Mouse (Mus musculus) erythroid progenitor cell, adult 5-6 weeks (primary cell): Measurements from ENCODE around the gene Sin3b. TPM values are rescaled to one million over a fixed set of nuclear protein-coding genes. Genes with fewer than 3 reads are reported as not detected.

Experiments used
- ATAC-seq: replicated peaks from 2 replicates; pipeline ENCODE4 v1.8.0; 2016; ENCODE audit warnings: moderate number of reproducible peaks, mild to moderate bottlenecking, moderate TSS enrichment, inconsistent platforms; ENCODE audit not compliant: poor library complexity, low FRiP score, severe bottlenecking
- total RNA-seq, 2 experiments: library from RNA; stranded (forward) in 1 of 2; stranded (reverse) in 1 of 2; fragments of 150-400 nt in 1 of 2; fragments of 186-747, 209-891 nt in 1 of 2; gene quantifications; 2 replicates each; pipeline versions ENCODE4 v1.2.3 to v1.2.4; 2015 to 2017; ENCODE audit warnings: low replicate concordance in 2 of 2

The Sin3b gene
- total RNA-seq, 2 experiments from 2014 or later: 13.8 to 19.5 TPM

- no peak for ATAC-seq
Measured at GRCm38 (mm10) chr8:72751126-72751525, 28.0 kb downstream of the Sin3b start.

GRCm38 (mm10) chr8:72752289-72752688 is 29.2 kb downstream of the Sin3b start:
- no peak for ATAC-seq

GRCm38 (mm10) chr8:72753165-72753564 is 30.1 kb downstream of the Sin3b start:
- no peak for ATAC-seq

DNA sequence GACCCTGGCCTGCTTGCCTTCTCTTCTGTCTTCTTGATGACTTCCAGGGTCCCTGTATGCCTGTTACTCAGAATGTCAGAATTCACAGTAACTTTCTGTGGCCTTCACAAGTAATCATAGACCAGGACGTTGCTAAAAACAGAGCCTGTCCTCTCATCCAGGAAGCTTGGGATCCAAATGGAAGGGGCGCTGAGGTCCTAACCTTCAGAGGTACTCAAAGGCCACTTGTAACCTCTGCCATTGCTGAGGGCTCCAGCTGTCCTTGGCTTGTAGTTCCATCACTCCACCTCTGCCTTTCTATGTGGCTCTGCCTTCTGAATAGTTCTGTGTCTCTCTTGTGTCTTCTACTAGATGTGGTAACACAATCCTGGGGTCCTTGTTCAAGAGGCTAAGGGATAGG is 30.7 kb downstream of the Sin3b start:
- ATAC-seq: no peak

DNA sequence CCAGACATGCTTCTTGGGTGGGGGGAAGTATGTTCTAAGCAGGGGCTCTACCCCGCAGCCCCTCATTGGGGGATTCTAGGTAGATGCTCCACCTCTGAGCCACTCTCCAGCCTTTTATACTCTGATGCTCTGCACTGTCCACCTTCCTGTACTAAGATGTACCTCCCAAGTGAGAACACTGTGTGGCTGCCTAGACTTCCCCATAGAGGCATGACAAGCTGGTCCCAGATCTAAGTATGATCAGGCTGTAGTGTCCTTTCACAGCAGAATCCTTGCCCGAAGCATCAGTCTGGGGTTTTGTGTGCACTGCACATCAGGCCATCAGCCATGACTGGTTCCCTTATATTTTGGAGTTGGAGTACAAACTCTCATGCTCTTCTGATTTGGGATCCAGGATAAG is 32.9 kb downstream of the Sin3b start:
- ATAC-seq: no peak

GRCm38 (mm10) chr8:72756771-72757390 is 33.8 kb downstream of the Sin3b start:
- peak; percentile 36; the same call in 1 of the 2 replicates for ATAC-seq

GRCm38 (mm10) chr8:72757426-72758195 is 34.5 kb downstream of the Sin3b start:
- ATAC-seq: 0 out of 2 replicates have a peak, but pooled peaks have one; percentile 10

- no peak for ATAC-seq
Measured at GRCm38 (mm10) chr8:72758310-72758709, 35.2 kb downstream of the Sin3b start.

DNA sequence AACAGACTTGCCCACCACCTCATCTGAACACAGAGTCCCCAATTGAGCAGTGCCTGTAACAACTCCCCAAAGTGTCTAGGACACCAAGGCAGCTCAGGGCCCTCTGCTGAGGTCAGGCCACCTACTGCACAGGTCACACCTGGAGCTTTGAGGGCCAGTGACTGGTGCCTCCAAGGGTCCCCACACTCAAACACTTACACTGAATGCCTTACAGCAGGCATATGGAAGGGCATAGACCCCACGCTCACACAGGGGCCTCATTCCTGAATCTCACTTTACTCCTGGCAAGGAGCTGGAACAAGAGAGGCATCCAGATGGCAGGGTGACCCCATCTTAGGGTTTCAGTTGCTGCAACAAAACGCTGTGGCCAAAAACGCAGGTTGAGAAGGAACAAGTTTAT is 37.1 kb downstream of the Sin3b start:
- ATAC-seq: no peak

GRCm38 (mm10) chr8:72761322-72762051 is 38.4 kb downstream of the Sin3b start, which contains the start of gene F2rl3:
Gene F2rl3 (plus strand): TSS chr8:72761880.
- no peak for ATAC-seq

GRCm38 (mm10) chr8:72762306-72762705 is 39.2 kb downstream of the Sin3b start:
- no peak for ATAC-seq

GRCm38 (mm10) chr8:72765696-72766095 is 42.6 kb downstream of the Sin3b start:
- no peak for ATAC-seq

DNA sequence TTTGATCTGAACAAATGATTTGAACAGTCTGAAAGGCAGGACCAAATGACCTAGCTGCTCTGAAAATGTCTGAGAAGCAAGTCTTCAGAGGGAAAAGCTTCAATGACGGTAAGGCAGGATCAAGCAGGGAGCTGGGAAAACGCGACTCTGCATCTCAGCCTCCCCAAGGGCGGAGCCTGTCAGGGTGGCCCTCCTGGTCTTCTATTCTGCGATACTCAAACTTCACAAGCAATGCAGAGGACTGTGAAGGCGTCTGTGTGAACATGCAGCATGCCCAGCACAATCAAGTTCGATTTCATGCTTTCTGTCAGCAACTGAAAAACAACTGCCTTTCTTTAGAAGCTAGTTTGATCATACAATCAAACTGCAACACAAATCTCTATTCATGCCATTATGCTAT is 43.7 kb downstream of the Sin3b start:
- ATAC-seq: no peak

DNA sequence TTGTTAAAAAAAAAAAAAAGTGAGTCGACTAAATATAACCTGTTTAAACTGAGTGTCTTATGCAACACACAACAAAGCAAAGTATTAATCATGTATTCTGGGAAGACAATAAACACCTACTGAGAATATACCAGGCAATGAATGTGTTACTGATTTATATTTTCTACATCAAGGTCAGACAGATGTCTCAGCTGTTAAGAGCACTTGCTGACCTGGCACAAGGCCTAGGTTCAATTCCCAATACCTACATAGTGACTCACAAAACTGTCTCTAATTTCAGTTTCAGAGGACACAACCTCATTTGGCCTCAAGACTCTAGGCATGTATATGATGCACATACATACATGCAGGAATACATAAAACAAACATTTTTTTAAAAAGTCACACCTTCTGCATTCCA is 54.7 kb downstream of the Sin3b start:
- no peak for ATAC-seq

GRCm38 (mm10) chr8:72780644-72781043 is 57.6 kb downstream of the Sin3b start:
- ATAC-seq: no peak

DNA sequence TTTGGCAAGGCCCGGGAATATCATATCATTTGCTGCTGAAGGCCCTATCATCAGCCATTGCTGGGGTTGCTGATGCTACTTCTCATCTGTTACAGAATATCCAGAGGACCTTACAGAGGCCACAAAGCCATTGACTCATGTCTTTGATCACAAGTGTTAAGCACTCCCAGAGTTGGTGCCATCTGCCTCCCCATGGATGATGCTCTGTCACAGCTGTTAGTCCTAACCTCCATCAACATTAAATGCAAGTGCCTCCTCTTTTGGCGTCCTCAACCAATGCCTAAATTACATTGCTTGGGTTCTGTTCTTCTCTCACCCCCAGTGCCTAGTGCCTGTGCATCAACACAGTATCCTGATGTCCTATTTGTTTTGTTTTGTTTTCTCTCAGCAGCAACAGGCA is 78.5 kb downstream of the Sin3b start:
- no peak for ATAC-seq

Other genes starting within 250 kb of the Sin3b start
- 52.4 and 63.1 TPM in 2 replicates for gene Cherp, start 248.1 kb upstream of the Sin3b start, total RNA-seq (2015; ENCODE audit: low replicate concordance)
- gene Cherp, start 248.1 kb upstream of the Sin3b start, total RNA-seq (2017; ENCODE audit: low replicate concordance): 14.8 and 18.6 TPM in 2 replicates
- gene Slc35e1, start 230.7 kb upstream of the Sin3b start, total RNA-seq (2015; ENCODE audit: low replicate concordance): 18.7 and 19.3 TPM in 2 replicates
- gene Slc35e1, start 230.7 kb upstream of the Sin3b start, total RNA-seq (2017; ENCODE audit: low replicate concordance): 27.1 and 29.0 TPM in 2 replicates
- 5.4 and 6.8 TPM in 2 replicates for gene Med26, start 175.0 kb upstream of the Sin3b start, total RNA-seq (2015; ENCODE audit: low replicate concordance)
- gene Med26, start 175.0 kb upstream of the Sin3b start, total RNA-seq (2017; ENCODE audit: low replicate concordance): 7.3 and 8.7 TPM in 2 replicates
- 18.4 and 20.2 TPM in 2 replicates for gene Smim7, start 152.2 kb upstream of the Sin3b start, total RNA-seq (2015; ENCODE audit: low replicate concordance)
- 11.6 and 22.6 TPM in 2 replicates for gene Smim7, start 152.2 kb upstream of the Sin3b start, total RNA-seq (2017; ENCODE audit: low replicate concordance)
- not detected in 2 replicates for gene Tmem38a, start 151.2 kb upstream of the Sin3b start, total RNA-seq (2015; ENCODE audit: low replicate concordance)
- not detected in 2 replicates for gene Tmem38a, start 151.2 kb upstream of the Sin3b start, total RNA-seq (2017; ENCODE audit: low replicate concordance)
- gene Nwd1, start 76.6 kb upstream of the Sin3b start, total RNA-seq (2015; ENCODE audit: low replicate concordance): 8.3 TPM in 1 of 2 replicates, not detected in the other
- 0.51 TPM in 1 of 2 replicates, not detected in the other for gene Nwd1, start 76.6 kb upstream of the Sin3b start, total RNA-seq (2017; ENCODE audit: low replicate concordance)
- gene F2rl3, start 38.6 kb downstream of the Sin3b start, total RNA-seq (2015; ENCODE audit: low replicate concordance): not detected in 2 replicates
- gene F2rl3, start 38.6 kb downstream of the Sin3b start, total RNA-seq (2017; ENCODE audit: low replicate concordance): not detected in 2 replicates